Mouse (Mus musculus) gastrocnemius, adult 8-10 months (tissue): ENCODE measurements around the gene Ifitm5. TPM values are rescaled to one million over a fixed set of nuclear protein-coding genes. Genes with fewer than 3 reads are reported as not detected.

ENCODE experiments used
- DNase-seq, 2 experiments: peaks; one replicate each; pipeline ENCODE4 v3.0.0; 2022; ENCODE audit warnings: low spot score in 2 of 2
- total RNA-seq, 4 experiments: library from RNA; stranded (reverse); gene quantifications; 2 replicates each; pipeline ENCODE4 v1.2.4; 2022

Gene Ifitm5
- total RNA-seq, 4 experiments from 2014 or later, result 0.34 to 0.53 TPM; not detected in 2

DNA sequence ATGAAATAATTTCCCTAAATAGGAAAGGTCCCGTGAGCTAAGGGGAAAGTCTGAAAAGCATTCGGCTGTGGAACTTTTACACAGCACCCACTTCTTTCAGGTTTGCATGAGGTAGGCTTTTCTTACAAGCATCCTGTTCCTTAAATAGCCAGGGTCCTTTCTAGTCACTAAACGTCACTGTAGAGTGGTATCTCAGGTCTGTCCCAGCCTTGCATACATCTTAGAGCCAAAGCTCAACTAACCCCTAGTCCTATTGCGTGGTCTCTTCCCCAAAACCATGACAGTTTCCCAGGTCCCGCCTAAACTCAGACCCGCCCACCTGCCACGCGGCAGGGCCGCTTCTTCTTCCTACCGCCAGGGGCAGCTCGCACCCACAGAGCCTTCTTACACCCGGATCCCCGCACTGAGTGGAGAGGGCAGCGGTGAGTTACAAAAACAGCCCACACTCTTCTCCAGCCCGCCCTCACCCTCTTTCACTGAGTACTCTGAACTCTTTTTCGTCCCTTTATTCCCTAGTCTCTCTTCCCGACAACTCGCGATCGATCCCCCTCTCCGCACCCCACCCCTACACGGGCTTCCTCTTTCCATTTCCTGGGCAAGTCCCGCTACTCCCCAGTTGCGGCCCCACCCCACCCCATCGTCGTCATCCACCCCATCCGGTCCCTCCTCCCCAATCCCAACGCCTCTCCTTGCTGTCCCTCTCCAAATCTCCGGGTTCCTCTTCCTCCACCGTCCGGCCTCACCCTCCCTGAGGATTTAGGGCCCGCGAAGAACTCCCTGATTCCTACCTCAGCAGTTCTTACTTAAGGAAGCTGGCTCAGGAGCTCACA, 8.7 kb downstream of the Ifitm5 start, which contains the start of gene Pgghg:
TSS of gene Pgghg (plus strand) at position 170 of the 830 bp plus-strand sequence.
- peak; percentile 71 to 77 for DNase-seq

DNA sequence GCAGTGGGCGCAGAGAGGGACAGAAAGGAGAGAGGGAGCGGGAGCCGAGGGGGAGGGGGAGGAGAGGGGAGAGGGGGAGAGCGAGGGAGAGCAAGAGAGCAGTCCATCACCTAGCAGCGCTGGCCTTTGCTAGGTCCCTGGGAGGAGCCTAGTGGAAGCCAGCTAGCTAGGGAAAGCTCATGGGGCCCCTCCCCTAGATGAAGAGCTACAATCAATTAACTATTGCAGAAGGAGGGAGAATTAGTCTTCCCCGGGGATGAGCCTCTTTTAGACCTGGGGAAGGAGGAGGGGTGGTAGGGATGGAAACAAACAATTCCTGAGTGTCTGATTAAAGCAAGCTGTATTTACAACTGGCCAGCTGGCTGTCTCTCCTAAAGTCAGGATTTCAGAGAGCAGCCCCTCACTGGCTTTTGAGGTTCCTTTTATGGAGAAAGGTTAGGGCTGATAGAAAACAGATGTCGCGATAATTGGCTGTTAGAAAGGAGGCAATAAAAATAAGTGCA, 10.4 kb downstream of the Ifitm5 start:
- DNase-seq, result peak in 1 of 2 experiments; percentile 52

DNA sequence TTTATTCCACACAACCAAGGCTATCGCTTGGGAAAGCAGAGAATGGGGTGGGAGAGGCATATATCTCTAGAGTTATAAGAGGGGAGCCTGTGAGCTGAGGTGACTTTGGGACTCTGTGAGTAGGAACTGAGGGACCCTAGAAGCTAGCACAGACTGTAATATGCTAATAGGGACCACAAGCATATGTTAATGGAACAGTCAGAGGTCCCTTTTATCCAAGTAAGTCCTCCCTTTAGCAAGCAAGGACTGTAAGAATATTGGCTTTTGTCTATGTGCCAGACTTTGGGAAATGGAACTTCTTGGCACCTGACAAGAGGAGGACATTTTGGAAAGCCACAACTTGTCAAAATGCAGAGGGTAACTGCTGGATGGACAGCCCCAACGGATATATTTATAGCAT, 11.2 kb downstream of the Ifitm5 start:
- DNase-seq, result no peak

DNA sequence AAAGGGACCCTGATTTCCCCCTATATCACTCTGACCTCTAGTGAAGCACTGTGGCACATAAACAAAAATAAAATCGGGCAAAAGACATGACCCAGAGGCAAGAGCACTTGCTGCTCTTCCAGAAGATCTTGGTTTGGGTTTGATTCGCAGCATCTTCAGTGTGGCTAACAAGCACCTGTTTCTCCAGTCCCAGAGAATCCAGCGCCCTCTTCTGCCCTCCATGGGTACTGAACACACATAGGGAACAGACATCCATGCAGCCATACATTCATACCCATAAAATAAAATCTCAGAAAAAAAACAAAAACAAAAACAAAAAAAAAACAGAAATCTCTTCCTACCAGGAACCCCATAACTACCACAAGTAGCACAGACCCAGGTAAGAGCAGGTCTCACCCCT, 11.7 kb downstream of the Ifitm5 start:
- DNase-seq, result no peak

DNA sequence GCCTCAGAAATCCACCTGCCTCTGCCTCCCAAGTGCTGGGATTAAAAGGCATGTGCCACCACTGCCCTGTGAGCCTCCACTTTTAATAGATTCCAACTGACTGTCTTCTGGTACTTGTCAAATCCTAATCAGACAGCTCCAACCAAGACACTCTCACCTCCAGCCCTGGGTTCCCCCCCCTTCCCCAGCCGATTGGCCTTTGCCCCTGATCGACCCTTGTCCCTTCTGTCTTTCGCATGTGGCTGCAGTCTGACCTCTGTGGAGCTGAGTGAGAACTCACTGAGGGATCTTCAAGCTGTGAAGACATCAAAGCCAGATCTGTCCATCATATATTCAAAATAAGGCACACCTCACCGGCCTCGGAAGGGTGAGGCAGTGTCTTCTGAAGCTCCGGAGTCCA, 22.9 kb downstream of the Ifitm5 start:
- DNase-seq, result no peak

DNA sequence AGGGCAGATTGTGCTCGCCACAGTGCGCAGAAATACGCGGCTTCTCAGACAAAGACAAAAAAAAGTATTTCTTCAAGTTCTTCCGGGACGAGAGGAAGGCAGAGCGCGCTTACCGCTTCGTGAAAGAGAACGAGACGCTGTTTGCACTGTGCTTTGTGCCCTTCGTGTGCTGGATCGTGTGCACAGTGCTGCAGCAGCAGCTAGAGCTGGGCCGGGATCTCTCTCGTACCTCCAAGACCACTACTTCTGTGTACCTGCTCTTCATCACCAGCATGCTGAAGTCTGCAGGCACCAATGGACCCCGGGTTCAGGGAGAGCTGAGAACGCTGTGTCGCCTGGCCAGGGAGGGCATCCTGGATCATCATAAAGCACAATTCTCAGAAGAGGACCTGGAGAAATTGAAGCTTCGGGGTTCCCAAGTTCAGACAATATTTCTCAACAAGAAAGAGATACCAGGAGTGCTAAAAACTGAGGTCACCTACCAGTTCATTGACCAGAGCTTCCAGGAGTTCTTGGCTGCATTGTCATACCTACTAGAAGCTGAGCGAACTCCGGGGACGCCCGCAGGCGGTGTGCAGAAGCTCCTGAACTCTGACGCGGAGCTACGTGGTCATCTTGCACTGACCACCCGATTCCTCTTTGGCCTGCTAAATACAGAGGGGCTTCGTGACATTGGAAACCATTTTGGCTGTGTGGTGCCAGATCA, 26.9 kb downstream of the Ifitm5 start:
- no peak for DNase-seq

DNA sequence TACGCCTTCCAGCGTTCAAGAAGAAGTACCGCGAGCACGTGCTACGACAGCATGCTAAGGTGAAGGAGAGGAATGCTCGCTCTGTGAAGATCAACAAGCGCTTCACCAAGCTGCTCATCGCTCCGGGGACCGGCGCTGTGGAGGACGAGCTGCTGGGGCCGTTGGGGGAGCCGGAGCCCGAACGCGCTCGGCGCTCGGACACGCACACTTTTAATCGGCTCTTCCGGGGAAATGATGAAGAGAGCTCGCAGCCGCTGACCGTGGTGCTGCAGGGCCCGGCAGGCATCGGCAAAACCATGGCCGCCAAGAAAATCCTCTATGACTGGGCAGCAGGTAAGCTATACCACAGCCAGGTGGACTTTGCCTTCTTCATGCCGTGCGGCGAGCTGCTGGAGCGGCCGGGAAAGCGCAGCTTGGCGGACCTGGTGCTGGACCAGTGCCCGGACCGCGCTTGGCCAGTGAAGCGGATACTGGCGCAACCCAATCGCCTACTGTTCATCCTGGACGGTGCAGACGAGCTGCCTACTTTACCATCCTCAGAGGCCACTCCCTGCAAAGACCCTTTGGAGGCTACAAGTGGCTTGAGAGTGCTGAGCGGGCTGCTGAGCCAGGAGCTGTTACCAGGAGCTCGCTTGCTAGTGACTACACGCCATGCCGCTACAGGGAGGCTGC, 27.6 kb downstream of the Ifitm5 start:
- no peak for DNase-seq

DNA sequence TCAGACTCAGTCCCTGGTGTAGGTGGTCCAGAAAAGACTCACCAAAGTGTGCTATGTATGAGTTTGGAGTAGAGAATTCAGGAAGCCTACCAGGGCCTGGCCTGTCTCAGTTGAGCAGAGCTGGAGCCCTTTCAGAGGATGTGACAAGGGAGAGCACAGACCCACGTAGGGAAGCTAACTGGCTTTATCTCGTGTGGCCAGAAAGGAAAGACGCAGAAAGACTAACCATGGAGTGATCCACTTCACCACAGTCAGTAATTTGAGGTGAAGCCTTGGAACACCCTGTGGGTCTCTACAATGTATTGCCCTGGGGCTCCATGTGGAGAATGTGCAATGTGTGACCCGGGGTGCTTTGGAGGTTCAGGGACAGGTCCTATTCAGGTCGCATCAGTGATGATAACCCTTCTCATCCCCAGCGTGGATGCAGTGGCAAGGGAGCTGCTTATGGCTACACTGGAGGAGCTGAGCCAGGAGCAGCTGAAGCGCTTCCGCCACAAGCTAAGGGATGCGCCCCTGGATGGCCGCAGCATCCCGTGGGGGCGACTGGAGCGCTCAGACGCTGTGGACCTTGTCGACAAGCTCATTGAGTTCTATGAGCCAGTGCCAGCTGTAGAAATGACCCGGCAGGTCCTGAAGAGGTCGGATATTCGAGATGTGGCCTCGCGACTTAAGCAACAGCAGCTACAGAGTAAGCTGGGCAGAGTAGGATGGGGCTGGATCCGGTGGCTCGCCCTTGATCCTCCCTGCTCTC, 28.7 kb downstream of the Ifitm5 start:
- DNase-seq, result no peak

DNA sequence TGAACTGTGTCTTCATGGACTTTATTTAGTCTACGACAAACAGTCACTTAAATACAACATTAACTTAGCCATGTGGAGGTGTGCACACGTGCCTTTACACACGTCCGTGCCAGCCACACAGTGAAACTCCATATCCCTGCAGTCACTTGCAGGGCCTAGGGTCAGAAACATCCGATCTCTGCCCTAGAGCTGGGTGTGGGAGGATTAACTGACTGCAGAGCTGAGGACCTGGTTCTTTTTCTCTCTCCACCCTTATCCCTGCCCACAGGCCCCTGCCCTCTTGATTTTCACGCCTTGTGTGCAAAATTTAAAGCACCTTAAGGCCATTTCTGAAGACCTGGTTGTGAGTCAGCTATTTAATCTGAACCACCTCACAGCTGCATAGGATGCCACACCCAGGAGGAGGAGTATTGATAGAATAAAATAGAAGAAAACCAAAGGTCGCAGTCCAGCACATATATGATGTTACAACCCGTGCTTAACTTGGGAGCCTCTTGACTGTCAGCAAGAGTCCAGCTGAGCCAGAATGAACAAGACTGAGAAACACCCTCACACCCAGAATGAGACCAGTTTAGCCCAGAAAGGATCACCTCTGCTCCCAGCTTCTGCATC, 29.6 kb downstream of the Ifitm5 start, which contains the start of gene Nlrp6:
TSS of gene Nlrp6 (plus strand) at position 485 of the 612 bp plus-strand sequence.
- no peak for DNase-seq

DNA sequence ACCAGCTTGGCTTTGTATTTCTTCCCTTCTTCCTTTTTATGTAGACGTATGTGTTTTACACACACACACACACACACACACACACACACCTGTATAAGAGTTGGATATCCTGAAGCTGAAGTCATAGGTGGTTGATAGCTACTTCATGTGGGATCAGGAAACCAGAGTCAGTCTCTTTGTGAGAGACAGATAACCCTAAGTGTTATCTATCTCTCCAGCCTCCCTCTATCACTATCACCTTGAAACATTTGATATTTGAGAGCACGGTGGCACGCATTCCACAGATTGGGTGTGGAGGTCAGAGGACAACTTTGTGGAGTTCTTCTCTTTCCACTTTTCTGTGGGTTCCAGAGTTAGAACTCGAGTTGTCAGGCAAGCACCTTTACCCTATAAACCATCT, 30.2 kb downstream of the Ifitm5 start:
- DNase-seq, result no peak

DNA sequence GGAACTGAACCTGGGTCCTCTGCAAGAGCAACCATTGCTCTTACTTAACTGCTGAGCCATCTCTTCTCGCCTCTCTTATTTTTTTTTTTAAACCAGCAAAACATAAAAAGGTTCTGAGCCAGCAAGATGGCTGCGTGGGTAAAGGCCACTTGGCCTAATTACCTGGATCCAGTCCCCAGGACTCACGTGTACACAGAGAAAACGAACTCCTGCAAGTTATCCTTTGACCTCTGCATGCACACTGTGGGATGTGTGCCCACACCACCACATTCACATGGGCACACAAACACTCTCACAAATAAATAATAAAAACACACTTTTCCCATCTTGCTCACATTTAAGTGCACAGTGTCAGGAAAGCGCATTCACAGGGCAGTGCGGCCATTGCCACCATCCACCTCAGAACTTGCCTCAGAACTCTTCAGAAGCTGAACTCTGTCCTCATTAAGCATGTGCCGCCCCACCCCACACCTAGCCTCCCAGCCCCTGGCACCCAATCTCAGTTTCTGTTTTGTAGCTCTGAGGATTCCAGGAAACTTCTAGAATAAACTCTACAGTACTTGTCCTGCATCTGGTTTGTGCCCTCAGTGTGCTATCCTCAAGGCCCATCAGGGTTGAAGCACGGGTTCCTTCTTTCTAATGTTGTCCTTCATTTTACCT, 35.9 kb downstream of the Ifitm5 start:
- DNase-seq, result no peak

DNA sequence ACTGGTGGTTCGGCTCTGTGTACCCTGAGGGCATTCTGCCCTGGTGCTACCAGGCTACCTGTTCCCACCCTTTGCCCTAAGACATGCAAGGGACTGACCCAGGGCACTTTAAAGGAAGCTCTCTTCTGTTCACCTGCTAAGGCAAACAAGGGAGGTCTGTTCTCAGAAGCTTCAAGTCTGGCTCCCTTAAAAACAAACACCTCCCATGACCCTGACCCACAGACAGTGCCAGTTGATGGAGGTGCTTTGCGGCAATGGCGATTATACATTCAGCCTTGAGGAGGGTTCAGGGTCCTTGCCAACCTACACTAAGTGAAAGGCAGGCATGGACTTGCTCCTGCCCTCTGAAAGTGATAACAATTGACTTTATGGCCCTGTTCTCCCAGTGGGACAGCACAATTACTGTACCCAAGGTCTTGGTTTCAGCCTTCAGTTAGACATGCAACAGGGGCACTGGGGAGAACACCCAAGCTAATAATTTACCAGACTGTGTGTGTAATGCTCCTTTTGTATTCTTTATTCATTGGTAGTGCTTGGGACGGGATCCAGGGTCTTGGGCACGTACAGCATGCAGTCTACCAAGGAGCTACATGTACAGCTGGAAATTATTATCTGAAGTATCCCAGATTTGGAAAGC, 37.1 kb downstream of the Ifitm5 start:
- DNase-seq, result no peak

DNA sequence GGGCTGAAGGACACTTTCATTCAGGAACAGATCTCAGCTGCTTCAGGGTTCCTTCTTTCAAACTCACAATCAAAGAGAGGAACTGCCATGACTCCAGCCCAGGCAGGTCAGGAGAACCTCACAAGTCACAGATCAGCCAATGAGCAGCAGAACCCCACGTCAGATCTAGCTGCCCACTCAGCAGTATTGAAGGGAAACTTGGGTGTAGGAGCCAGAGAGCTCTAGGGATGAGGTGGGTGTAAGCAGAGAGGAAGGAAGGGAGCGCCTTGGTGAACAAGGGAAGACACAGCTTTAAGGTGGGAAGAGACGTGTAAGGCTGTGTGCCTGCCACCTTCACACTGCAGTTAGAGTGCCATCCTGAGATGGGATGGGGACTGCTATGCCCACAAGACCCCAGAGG, 37.8 kb downstream of the Ifitm5 start:
- DNase-seq, result no peak

DNA sequence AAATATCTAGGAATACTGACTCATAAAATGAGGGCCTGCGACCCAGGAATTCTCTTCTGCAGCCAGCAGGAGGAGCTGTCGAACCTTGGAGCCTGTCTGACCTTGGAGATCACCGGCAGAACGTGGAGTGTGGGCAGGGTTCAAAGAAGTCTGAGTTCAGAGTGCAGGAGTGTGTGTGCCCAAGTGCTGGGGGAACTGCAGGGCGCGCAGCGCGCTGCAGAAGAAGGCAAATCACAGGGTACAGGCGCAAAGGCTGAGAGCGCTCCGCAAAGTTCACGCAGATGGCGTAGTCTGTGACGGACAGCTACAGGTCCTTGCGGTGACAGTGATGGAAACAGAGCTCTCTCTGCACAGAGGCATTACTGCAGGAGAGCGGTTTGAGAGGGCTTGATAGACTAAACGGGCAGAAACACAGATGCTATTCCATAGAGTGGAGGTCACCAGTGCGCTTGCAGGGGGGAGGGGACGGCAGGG, 41.4 kb downstream of the Ifitm5 start:
- DNase-seq, result peak in 1 of 2 experiments; percentile 44

DNA sequence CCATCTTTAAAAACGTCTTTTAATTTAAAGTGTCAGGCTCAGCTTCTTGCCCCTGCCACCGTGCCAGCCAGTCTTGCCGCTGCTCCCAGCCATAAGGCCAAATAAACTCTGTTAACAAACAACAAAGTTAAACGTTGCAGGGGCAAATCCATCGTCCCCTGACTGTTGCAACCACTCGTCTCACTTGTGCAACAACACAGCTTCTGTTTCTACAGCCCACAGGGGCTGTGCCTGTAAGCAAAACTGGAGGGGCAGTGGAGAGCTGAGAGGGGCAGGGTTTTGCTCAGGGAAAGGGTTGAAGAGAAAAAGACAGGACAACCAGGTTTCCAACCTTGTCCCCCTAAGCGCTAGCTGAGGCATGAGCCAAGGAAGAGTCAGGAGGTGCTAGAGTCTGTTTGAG, 41.9 kb downstream of the Ifitm5 start:
- no peak for DNase-seq

DNA sequence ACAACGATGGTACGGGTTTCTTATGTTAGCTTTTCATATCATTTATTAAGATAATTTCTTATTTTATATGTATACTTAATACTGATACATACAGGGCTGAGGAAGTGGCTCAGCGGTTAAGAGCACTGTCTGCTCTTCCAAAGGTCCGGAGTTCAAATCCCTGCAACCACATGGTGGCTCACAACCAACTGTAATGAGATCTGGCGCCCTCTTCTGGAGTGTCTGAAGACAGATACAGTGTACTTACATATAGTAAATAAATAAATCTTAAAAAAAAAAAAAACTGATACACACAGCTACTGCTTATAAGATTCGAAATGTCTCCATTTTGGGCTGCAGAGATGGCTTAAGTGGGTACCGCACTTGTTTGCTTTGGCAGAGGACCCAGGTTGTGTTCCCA, 42.4 kb downstream of the Ifitm5 start:
- DNase-seq, result no peak

DNA sequence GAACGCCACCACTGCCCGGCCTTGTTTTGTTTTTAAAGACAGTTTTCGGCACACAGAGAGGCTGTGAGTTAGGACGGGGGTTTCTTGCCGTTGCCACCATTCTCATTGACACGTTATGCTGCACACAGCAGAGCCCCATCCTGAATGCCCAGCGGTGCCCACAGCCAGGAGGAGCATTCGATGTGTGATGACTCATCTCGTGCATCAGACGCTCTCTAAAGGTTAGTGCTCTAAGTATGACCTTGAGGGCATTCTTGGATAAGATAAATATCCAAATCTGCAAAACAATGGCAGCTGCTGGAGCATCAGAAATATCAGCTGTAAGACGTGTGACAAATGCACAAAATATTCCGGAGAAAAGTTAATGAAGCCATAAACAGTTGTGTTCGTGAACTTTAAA, 43.0 kb downstream of the Ifitm5 start:
- no peak for DNase-seq

DNA sequence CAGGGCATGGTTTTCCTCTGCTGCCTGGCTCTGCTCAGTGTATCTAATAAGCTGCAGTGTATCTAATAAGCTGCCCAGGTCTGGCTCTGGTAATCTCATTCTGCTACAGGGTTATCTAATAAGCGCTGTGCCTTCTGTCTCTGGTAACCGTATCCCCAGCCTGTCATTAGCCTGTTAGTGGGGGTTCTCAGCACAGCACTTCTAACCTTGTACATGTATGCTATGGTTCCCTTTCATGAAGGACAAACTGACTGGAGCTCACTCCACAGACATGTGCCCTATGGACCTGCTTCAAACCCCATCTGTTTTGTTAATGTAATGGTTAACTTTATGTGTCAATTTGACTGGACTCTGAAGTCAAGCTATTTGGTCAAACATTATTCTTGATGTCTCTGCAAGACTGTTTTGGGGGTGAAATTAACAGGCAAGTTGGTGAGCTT, 44.4 kb downstream of the Ifitm5 start:
- DNase-seq, result no peak

DNA sequence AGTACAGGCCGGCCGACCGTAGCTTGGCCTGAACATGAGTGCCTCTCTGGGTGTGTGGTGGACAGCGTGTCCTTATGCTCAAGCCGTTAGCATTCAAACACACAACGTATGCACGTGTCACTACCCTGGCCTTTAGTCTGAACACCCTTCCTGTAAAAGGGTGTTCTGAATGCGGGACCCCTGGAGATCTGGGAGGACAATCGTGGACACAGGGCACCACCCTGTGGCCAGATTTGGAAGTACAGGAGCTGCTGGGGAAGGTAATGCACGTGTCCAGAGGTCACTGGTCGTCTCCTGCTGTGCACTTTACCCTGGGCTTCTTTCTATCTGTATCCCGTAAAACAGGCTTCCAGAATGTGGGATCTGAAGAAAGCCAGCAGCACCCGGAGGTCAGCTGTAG, 46.9 kb downstream of the Ifitm5 start:
- DNase-seq, result peak; percentile 70 to 75
